Mouse (Mus musculus) liver, embryonic 14.5 days (tissue): ENCODE data around the gene 5730596B20Rik.

Experiments
- CTCF ChIP-seq: IDR thresholded peaks from 2 replicates; pipeline ENCODE4 v1.5.1; 2016; ENCODE audit warnings: antibody characterized with exemption, low read depth, control low read depth
- EP300 ChIP-seq: IDR thresholded peaks from 2 replicates; pipeline ENCODE4 v1.6.1; 2016; ENCODE audit warnings: antibody characterized with exemption, low read depth

DNA sequence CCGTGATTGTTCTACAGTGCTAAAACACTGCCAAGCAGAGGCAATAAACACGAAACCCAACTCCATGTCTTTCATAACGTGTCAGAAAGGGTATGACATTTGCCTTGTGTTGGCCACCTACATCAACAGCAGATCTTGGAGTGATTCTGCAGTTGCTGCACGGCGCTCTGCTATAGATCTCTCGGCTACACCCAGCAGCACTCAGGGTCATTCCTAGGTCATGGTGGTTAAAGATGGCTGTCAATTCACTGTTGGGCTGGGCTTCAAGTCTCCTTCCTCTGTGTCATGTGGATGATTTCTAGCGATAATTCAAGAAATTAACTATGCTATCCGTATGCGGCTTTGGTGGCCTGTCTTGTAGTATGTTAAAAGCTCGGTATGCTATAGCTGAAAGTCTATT is 38.7 kb upstream of the 5730596B20Rik start:
- TF ChIP-seq EP300 (no peak), CTCF (no peak)
